Mouse (Mus musculus) lung, adult 18-20 months (tissue): Measurements from ENCODE around the gene Commd2.

ENCODE experiments used
- DNase-seq, 2 experiments: peaks; one replicate each; pipeline ENCODE4 v3.0.0; 2022; ENCODE audit warnings: mixed read lengths in 2 of 2

Gene Commd2

DNA sequence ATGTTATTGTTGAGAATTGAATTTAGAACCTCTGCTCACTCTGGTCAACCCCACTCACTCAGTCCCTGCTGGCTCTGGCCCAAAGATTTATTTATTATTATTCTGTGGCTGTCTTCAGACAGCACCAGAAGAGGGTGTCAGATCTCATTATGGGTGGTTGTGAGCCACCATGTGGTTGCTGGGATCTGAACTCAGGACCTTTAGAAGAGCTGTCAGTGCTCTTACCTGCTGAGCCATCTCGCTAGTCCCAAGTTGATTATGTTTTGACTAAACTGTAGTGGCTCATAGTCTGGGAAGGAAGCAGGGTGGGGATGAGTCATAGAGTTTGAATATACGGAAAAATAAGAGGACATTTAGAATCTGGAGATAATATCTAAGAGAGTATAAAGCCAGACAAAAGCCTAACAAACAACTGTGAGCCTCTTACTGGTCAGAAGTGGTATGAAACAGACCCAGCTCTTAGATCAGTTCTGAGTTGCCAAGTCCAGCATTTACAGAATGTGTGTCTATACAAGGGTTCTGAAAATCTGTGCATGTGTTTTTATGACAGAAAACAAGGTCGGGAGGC, 39.0 kb downstream of the Commd2 start:
- no peak for DNase-seq

GRCm38 (mm10) chr3:57611776-57612175, 39.7 kb downstream of the Commd2 start:
- DNase-seq, result no peak

GRCm38 (mm10) chr3:57604618-57605015, 46.9 kb downstream of the Commd2 start:
- DNase-seq, result no peak

GRCm38 (mm10) chr3:57603891-57604617, 47.5 kb downstream of the Commd2 start:
- DNase-seq, result no peak

GRCm38 (mm10) chr3:57602610-57603009, 48.9 kb downstream of the Commd2 start:
- DNase-seq, result no peak

DNA sequence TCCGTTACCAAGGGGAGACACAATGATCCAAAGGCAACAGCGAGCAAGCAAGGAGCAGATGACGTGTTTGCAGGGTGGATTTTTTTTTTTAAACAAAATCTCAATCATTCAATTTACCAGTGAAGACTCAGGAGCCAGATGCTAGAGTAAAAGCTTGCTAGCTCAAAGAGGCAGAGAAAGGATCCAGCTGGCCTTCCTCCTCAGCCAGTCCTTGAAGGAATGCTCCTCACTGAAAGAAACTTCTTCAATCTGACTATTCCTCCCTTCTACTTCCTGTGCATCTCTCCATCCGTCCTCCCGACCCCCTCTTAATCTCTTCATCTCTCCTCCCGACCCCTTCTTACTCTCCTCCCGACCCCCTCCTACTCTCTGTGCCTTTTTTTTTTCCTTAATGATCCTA, 54.9 kb downstream of the Commd2 start:
- DNase-seq, result no peak

- DNase-seq, result no peak
Measured at GRCm38 (mm10) chr3:57595506-57595905, 56.0 kb downstream of the Commd2 start.
